ENCODE assay signal across 13 mouse cellular contexts in the genomic region with DNA sequence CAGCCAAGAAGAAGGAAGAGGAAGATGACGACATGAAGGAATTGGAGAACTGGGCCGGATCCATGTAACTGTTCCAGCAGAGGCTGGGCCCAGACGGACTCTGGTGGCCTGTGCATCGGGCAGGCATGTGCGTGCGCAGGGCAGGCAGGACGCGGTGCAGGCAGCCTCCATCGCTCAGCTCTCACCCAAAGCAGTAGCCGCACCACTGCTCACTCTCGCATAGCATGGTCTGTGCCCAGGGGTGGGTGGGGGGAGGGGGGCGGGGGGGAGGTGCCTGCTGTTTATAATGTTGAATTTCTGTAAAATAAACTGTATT. TPM values are rescaled to one million over a fixed set of nuclear protein-coding genes. Genes with fewer than 3 reads are reported as not detected.
DNase-seq lines count a peak whose midpoint lies in the region; ATAC-seq and TF ChIP-seq lines count a peak whose summit lies in the region.
"Had no signal": no experiment of that assay in that cellular context is flagged by ENCODE, and none has a peak within 500 bp of the region (broad histone marks: within the 10 kb centered on the region; RNA-seq: fewer than 3 reads in every experiment).

No protein-coding gene starts in this region.

- H3K27ac ChIP-seq in kidney, embryonic 16.5 days (ENCODE audit: low read length), result no peak overlapping the region
- no peak overlapping the region for H3K27ac ChIP-seq in gastrocnemius, adult 2 months
- no peak overlapping the region for H3K27ac ChIP-seq in intestine, postnatal 0 days (ENCODE audit: low read depth, low read length)
- H3K27ac ChIP-seq: hindbrain, embryonic 15.5 days; limb, embryonic 13.5 days had no signal

- no peaks in the 10 kb centered on the region for H3K9me3 ChIP-seq in kidney, embryonic 16.5 days (ENCODE audit: low read length)
- no peaks in the 10 kb centered on the region for H3K9me3 ChIP-seq in intestine, postnatal 0 days (ENCODE audit: control insufficient read depth)
- H3K9me3 ChIP-seq: hindbrain, embryonic 15.5 days; limb, embryonic 13.5 days; megakaryocyte, embryonic 14.5 days had no signal

- TF ChIP-seq CTCF in gastrocnemius, adult 2 months (IDR thresholded peaks at IDR 0.05), result no peak
- TF ChIP-seq CTCF in intestine, postnatal 0 days (IDR thresholded peaks at IDR 0.05; ENCODE audit: low read depth), result no peak

- DNase-seq in kidney, postnatal 25 days, result no peak
- DNase-seq in gastrocnemius, adult 2 months, result peak; percentile 68
- peak; percentile 62 for DNase-seq in heart, adult 8-10 months (ENCODE audit: low spot score)
- DNase-seq in T-cell, adult 2 months (ENCODE audit: low spot score), result no peak
- no peak for DNase-seq in cerebellum, adult 9-10 months
- no peak for DNase-seq in adrenal gland, adult 8-10 months
- DNase-seq: cerebellum, adult 18-20 months had no signal

- H3K4me1 ChIP-seq in kidney, embryonic 16.5 days (ENCODE audit: insufficient read depth, low read length), result no peaks in the 10 kb centered on the region
- no peaks in the 10 kb centered on the region for H3K4me1 ChIP-seq in intestine, postnatal 0 days (replicated peaks; ENCODE audit: control insufficient read depth, insufficient read depth, low read length)
- H3K4me1 ChIP-seq: hindbrain, embryonic 15.5 days; limb, embryonic 13.5 days had no signal

- 84% methylated on average over 12 of the region's 12 CpGs for WGBS in kidney, embryonic 16.5 days
- WGBS in intestine, postnatal 0 days, result 61% methylated on average over 12 of the region's 12 CpGs

- intact Hi-C loops in gastrocnemius, adult 2 months (cut with DNase I), result no loop called here

- no peak overlapping the region for H3K9ac ChIP-seq in kidney, embryonic 16.5 days (replicated peaks; ENCODE audit: low read length)
- no peak overlapping the region for H3K9ac ChIP-seq in intestine, postnatal 0 days (ENCODE audit: low read depth, low read length)
- H3K9ac ChIP-seq: forebrain, postnatal 0 days; hindbrain, embryonic 15.5 days; limb, embryonic 13.5 days had no signal

- H3K27me3 ChIP-seq in kidney, embryonic 16.5 days (ENCODE audit: insufficient read depth, low read length), result no peaks in the 10 kb centered on the region
- no peaks in the 10 kb centered on the region for H3K27me3 ChIP-seq in intestine, postnatal 0 days (replicated peaks; ENCODE audit: control insufficient read depth, insufficient read depth, low read length)
- H3K27me3 ChIP-seq: hindbrain, embryonic 15.5 days; limb, embryonic 13.5 days; megakaryocyte, embryonic 14.5 days had no signal

- no peak overlapping the region for H3K4me3 ChIP-seq in kidney, embryonic 16.5 days (ENCODE audit: low read length)
- H3K4me3 ChIP-seq in gastrocnemius, adult 2 months, result no peak overlapping the region
- H3K4me3 ChIP-seq in intestine, postnatal 0 days (ENCODE audit: low read depth, low read length), result no peak overlapping the region
- H3K4me3 ChIP-seq: hindbrain, embryonic 15.5 days; limb, embryonic 13.5 days; megakaryocyte, embryonic 14.5 days had no signal

- H3K36me3 ChIP-seq in kidney, embryonic 16.5 days (ENCODE audit: insufficient read depth, low read length), result peaks cover 45% of the 10 kb centered on the region
- peaks cover 67% of the 10 kb centered on the region for H3K36me3 ChIP-seq in intestine, postnatal 0 days (ENCODE audit: control insufficient read depth, insufficient read depth)

- peak; percentile 52; the same call in 1 of the 2 replicates for ATAC-seq in kidney, embryonic 16.5 days (ENCODE audit: low FRiP score, low TSS enrichment)
- peak; percentile 32; the same call in 1 of the 2 replicates for ATAC-seq in intestine, postnatal 0 days

- no peak overlapping the region for H3K4me2 ChIP-seq in kidney, embryonic 16.5 days (replicated peaks; ENCODE audit: low read depth, low read length)
- no peak overlapping the region for H3K4me2 ChIP-seq in intestine, postnatal 0 days (replicated peaks; ENCODE audit: low read depth)
- H3K4me2 ChIP-seq: hindbrain, embryonic 15.5 days; limb, embryonic 13.5 days had no signal

RNA-seq across cellular contexts. Expression of a gene that starts 42.4 kb away (rescaled TPM):
- polyA plus RNA-seq in kidney, embryonic 16.5 days (2015; fragmentation: Nextera tagmentation; extraction: Ambion mirVana), result 18.0 and 20.7 TPM in 2 replicates
- total RNA-seq in gastrocnemius, adult 2 months (2021), result 100 to 1,000 TPM; 111 to 119 TPM
- total RNA-seq in heart, adult 8-10 months (2022), result 100 to 1,000 TPM; 119 to 132 (median 124) TPM
- polyA plus RNA-seq in intestine, postnatal 0 days (2015; fragmentation: Nextera tagmentation; extraction: Ambion mirVana), result 60.8 and 62.4 TPM in 2 replicates
- 100 to 1,000 TPM; 224 to 310 (median 256) TPM for total RNA-seq in adrenal gland, adult 8-10 months (2022)

Comparison
In these comparisons a context has a peak if more than half of its experiments do, and no peak if none do; other contexts are left out.
1. DNase-seq: peak in gastrocnemius, adult 2 months (single experiment) and heart, adult 8-10 months (single experiment); none in kidney, postnatal 25 days (0 of 2), T-cell, adult 2 months (single experiment), cerebellum, adult 9-10 months (single experiment) and adrenal gland, adult 8-10 months (single experiment).